Mouse (Mus musculus): ENCODE results near the gene Sim1.

DNA sequence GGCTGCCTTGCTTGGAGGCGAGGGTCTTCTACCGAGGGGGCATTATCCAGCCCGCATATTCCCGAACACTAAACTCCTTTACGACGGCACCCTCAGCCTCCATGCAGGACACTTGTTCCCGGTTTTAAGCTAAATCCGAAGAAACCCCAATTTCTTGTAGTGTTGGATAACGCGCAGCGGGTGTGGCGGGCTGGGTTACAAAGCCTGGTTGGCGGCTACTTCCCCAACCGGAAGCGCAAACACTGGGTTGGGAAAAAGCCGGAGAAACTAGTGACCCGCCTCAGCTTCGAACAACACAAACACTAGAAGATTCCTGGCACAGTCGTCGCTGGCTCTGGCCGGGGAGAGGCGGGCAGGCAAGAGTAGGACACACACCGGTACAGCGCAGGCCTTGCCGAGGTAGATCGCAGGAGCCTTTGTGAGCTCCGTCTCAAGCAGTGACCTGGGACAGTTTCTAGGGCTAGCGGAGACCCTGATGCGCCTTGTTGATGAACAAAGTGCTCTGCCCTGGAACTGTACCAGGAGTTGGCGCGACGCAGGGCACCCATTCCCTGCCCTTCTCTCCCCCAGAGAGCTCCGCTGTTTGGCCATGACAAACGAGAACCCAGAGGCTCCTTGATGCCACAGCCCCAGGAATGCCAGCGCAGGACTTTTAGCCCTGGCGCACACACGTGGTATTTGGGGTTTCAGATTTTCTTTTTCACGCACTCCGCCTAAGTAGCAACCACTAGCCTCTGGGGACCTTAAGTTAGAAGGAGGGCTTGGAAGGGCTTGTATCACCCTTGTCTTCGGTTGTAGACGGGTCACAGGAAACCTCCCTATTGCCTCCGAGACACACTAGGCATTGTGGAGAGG, 6.4 kb downstream of the Sim1 start:
- TF ChIP-seq GATA1 (IDR thresholded peaks at IDR 0.05; ENCODE audit: borderline replicate concordance, low read length) (no peak), FLI1 (IDR thresholded peaks at IDR 0.05; ENCODE audit: low read length) (no peak)
